18 mouse cellular contexts compared by ENCODE assay signal in the genomic region with DNA sequence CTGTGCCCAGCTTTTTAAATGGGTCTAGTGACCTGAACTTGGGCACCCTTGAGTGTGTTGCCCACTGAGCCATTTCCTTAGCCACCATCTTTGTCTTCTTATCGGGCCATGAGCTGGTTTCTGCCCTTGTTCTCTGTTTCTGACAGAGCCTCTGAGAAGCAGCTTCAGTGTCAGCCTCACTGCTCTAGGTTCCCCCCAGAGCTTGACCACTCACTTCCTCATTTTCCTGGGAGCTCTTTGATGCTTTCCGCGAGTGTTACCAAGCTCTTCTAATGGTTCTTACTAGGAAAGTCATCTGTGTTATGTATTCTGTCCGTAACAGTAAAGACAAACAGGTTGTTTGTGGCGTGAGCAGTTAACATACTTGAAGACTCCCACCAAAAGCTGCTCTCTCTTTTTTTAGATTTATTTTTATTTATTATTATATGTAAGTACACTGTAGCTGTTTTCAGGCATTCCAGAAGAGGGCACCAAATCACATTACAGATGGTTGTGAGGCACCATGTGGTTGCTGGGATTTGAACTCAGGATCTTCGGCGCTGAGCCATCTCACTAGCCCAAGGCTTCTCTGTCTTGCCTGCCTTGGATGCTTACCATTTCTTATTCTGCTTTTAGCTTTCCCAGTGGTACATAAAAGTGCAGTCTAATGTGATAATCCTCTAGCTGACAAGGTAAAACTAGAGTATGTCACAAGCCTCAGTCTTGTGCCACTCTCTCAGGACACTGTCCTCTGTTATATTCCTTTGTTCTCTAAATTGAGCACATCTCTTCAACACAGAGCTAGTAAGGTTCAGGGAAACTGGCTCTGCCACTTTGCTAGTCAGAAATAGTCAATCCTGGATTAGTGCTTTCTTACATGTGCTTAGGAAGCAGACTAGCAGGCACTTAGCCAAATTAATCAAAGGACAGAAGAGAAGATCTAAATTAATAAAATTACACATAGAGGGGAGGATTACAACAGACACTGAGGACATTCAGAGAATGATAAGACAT. TPM values are rescaled to one million over a fixed set of nuclear protein-coding genes. Genes with fewer than 3 reads are reported as not detected.
DNase-seq lines count a peak whose midpoint lies in the region; ATAC-seq and TF ChIP-seq lines count a peak whose summit lies in the region.
"Had no signal": no experiment of that assay in that cellular context is flagged by ENCODE, and none has a peak within 500 bp of the region (broad histone marks: within the 10 kb centered on the region; RNA-seq: fewer than 3 reads in every experiment).

No protein-coding gene starts in this region.

- H3K9me3 ChIP-seq in hindbrain, postnatal 0 days (ENCODE audit: low read length) = no peaks in the 10 kb centered on the region
- no peaks in the 10 kb centered on the region for H3K9me3 ChIP-seq in hindbrain, embryonic 12.5 days (replicated peaks)
- no peaks in the 10 kb centered on the region for H3K9me3 ChIP-seq in MEL (replicated peaks; ENCODE audit: insufficient read depth, low read length)
- H3K9me3 ChIP-seq: heart, embryonic 12.5 days; intestine, embryonic 15.5 days; liver, embryonic 12.5 days; midbrain, embryonic 13.5 days had no signal

- no peak for TF ChIP-seq EP300 in MEL (IDR thresholded peaks at IDR 0.05; ENCODE audit: low read depth in 1 of 2, low read length in 2 of 2)

- TF ChIP-seq CTCF in hindbrain, postnatal 0 days (IDR thresholded peaks at IDR 0.05; ENCODE audit: low read depth) = peak; percentile 22
- peak in 1 of 3 experiments; percentile 9; a peak in 1 of 6 replicates for TF ChIP-seq CTCF in MEL (IDR thresholded peaks at IDR 0.05 in 2 of 3, conservative IDR thresholded peaks at IDR 0.05 in 1 of 3; ENCODE audit: control insufficient read depth in 1 of 3, insufficient read depth in 1 of 3, low read depth in 2 of 3, low read length in 3 of 3, poor library complexity in 1 of 3, severe bottlenecking in 1 of 3)

- no peak overlapping the region for H3K9ac ChIP-seq in hindbrain, postnatal 0 days (replicated peaks; ENCODE audit: low read length)
- no peak overlapping the region for H3K9ac ChIP-seq in hindbrain, embryonic 12.5 days
- H3K9ac ChIP-seq in MEL (ENCODE audit: control insufficient read depth, low read depth, low read length, poor library complexity, severe bottlenecking) = no peak overlapping the region
- H3K9ac ChIP-seq: heart, embryonic 12.5 days; intestine, embryonic 15.5 days; liver, embryonic 12.5 days; midbrain, embryonic 13.5 days had no signal

- peaks cover 66% of the 10 kb centered on the region for H3K36me3 ChIP-seq in hindbrain, postnatal 0 days (ENCODE audit: insufficient read depth, low read length)
- peaks cover 68% of the 10 kb centered on the region for H3K36me3 ChIP-seq in hindbrain, embryonic 12.5 days
- peaks cover 0 to 8% of the 10 kb centered on the region in 2 experiments; a peak in 2 of 4 replicates for H3K36me3 ChIP-seq in MEL (ENCODE audit: control insufficient read depth in 1 of 2, insufficient read depth in 2 of 2, low read length in 2 of 2)

- no peak for DNase-seq in hindbrain, postnatal 0 days (ENCODE audit: low spot score)
- DNase-seq in 3T3-L1 (ENCODE audit: low read depth, low spot score) = peak; percentile 33
- DNase-seq in MEL (ENCODE audit: low read depth, low spot score) = peak; percentile 56
- no peak for DNase-seq in neural tube, embryonic 10.5 days (ENCODE audit: extremely low spot score, low spot score)
- DNase-seq in spleen, postnatal 36 days (ENCODE audit: low spot score in 2 of 2) = no peak
- no peak for DNase-seq in liver
- DNase-seq: cerebellum, adult 2 months; gastrocnemius, postnatal 25 days; heart, postnatal 4 days; kidney, postnatal 14 days; lung, postnatal 4 days; right cerebral cortex, postnatal 25 days had no signal

- ATAC-seq in hindbrain, postnatal 0 days = no peak
- ATAC-seq in hindbrain, embryonic 12.5 days (ENCODE audit: low FRiP score) = no peak
- ATAC-seq in hematopoietic stem cell, adult 5-6 weeks (replicated peaks in 1 of 2; ENCODE audit: insufficient read depth in 1 of 2, low FRiP score in 2 of 2, low TSS enrichment in 1 of 2, low read depth in 1 of 2, poor library complexity in 2 of 2, severe bottlenecking in 2 of 2) = peak; percentile 64 to 65; a peak in 3 of 4 replicates
- ATAC-seq: intestine, embryonic 15.5 days; liver, embryonic 12.5 days; midbrain, embryonic 13.5 days had no signal

- H3K4me2 ChIP-seq in hindbrain, postnatal 0 days (ENCODE audit: low read depth, low read length) = no peak overlapping the region
- H3K4me2 ChIP-seq in hindbrain, embryonic 12.5 days (replicated peaks) = no peak overlapping the region
- H3K4me2 ChIP-seq: heart, embryonic 12.5 days; intestine, embryonic 15.5 days; liver, embryonic 12.5 days; midbrain, embryonic 13.5 days had no signal

- no peak for TF ChIP-seq RAD21 in MEL (IDR thresholded peaks at IDR 0.05; ENCODE audit: low read depth, low read length)

- no peaks in the 10 kb centered on the region for H3K4me1 ChIP-seq in hindbrain, postnatal 0 days (ENCODE audit: insufficient read depth, low read length)
- no peaks in the 10 kb centered on the region for H3K4me1 ChIP-seq in hindbrain, embryonic 12.5 days
- H3K4me1 ChIP-seq in MEL (ENCODE audit: control insufficient read depth in 1 of 2, insufficient read depth in 2 of 2, low read length in 2 of 2) = no peaks in the 10 kb centered on the region
- H3K4me1 ChIP-seq: intestine, embryonic 15.5 days; liver, embryonic 12.5 days; midbrain, embryonic 13.5 days had no signal

- WGBS in hindbrain, postnatal 0 days = 97% methylated on average over 7 of the region's 7 CpGs
- 91% methylated on average over 7 of the region's 7 CpGs for WGBS in hindbrain, embryonic 12.5 days

- H3K4me3 ChIP-seq in hindbrain, postnatal 0 days (ENCODE audit: low read length) = no peak overlapping the region
- H3K4me3 ChIP-seq in hindbrain, embryonic 12.5 days = no peak overlapping the region
- H3K4me3 ChIP-seq in MEL (ENCODE audit: control insufficient read depth in 1 of 2, insufficient read depth in 1 of 2, low read depth in 2 of 2, low read length in 2 of 2) = no peak overlapping the region
- H3K4me3 ChIP-seq: heart, embryonic 12.5 days; intestine, embryonic 15.5 days; liver, embryonic 12.5 days; midbrain, embryonic 13.5 days had no signal

- no peak overlapping the region for H3K27ac ChIP-seq in hindbrain, postnatal 0 days
- H3K27ac ChIP-seq in hindbrain, embryonic 12.5 days = no peak overlapping the region
- H3K27ac ChIP-seq in MEL (ENCODE audit: control insufficient read depth, low read depth, low read length) = no peak overlapping the region
- H3K27ac ChIP-seq: intestine, embryonic 15.5 days; liver, embryonic 12.5 days; midbrain, embryonic 13.5 days had no signal

- H3K79me2 ChIP-seq in MEL (ENCODE audit: control insufficient read depth, insufficient read depth, low read length, poor library complexity) = no peaks in the 10 kb centered on the region

- no peaks in the 10 kb centered on the region for H3K27me3 ChIP-seq in hindbrain, postnatal 0 days (ENCODE audit: insufficient read depth, low read length)
- H3K27me3 ChIP-seq in hindbrain, embryonic 12.5 days = no peaks in the 10 kb centered on the region
- no peaks in the 10 kb centered on the region for H3K27me3 ChIP-seq in MEL (ENCODE audit: control insufficient read depth in 1 of 2, insufficient read depth in 2 of 2, low read length in 2 of 2)
- H3K27me3 ChIP-seq: heart, embryonic 12.5 days; intestine, embryonic 15.5 days; liver, embryonic 12.5 days; midbrain, embryonic 13.5 days had no signal

- TF ChIP-seq POLR2A in MEL (IDR thresholded peaks at IDR 0.05; ENCODE audit: control insufficient read depth in 1 of 2, insufficient read depth in 1 of 2, low read depth in 1 of 2, low read length in 2 of 2, poor library complexity in 1 of 2) = no peak

TF ChIP-seq in MEL, 35 proteins besides CTCF, POLR2A, EP300 and RAD21:
- 0 out of 2 replicates have a peak, but pooled peaks have one; percentile 47 for TF ChIP-seq MYC (IDR thresholded peaks at IDR 0.05; ENCODE audit: low read depth, low read length)
- TF ChIP-seq MYB (IDR thresholded peaks at IDR 0.05; ENCODE audit: low read depth, low read length) = no peak

RNA-seq across cellular contexts. Expression of a gene that starts 22.2 kb away (rescaled TPM):
- total RNA-seq in hindbrain, postnatal 0 days (2014; rRNA removed) = 13.8 and 18.5 TPM in 2 replicates
- 17.6 and 22.0 TPM in 2 replicates for polyA plus RNA-seq in hindbrain, postnatal 0 days (2015; fragmentation: Nextera tagmentation; extraction: Ambion mirVana)
- polyA plus RNA-seq in hindbrain, embryonic 12.5 days (2016; fragmentation: Nextera tagmentation; extraction: Ambion mirVana) = 38.5 and 42.7 TPM in 2 replicates
- total RNA-seq in MEL (2012; rRNA removed) = 16.2 and 18.5 TPM in 2 replicates
- 10 to 100 TPM in 1 of 2 experiments, not detected in 1; 13.6 TPM for polyA plus RNA-seq in MEL (2012; ENCODE audit: insufficient read depth in 1 of 2, insufficient read length in 2 of 2, low read depth in 1 of 2, low replicate concordance in 2 of 2, missing spikeins in 1 of 2)
- 41.1 and 63.2 TPM in 2 replicates for total RNA-seq in hematopoietic stem cell, adult 5-6 weeks (2017)

RNA-seq across cellular contexts. Expression of a gene that starts 31.8 kb away (rescaled TPM):
- total RNA-seq in hindbrain, postnatal 0 days (2014; rRNA removed) = 14.4 and 18.7 TPM in 2 replicates
- polyA plus RNA-seq in hindbrain, postnatal 0 days (2015; fragmentation: Nextera tagmentation; extraction: Ambion mirVana) = 7.4 and 9.0 TPM in 2 replicates
- 11.7 and 13.3 TPM in 2 replicates for polyA plus RNA-seq in hindbrain, embryonic 12.5 days (2016; fragmentation: Nextera tagmentation; extraction: Ambion mirVana)
- 1.0 and 4.8 TPM in 2 replicates for total RNA-seq in MEL (2012; rRNA removed)
- 10 to 100 TPM in 1 of 2 experiments, 1 to 10 TPM in 1; 6.7 to 24.0 TPM for polyA plus RNA-seq in MEL (2012; ENCODE audit: insufficient read depth in 1 of 2, insufficient read length in 2 of 2, low read depth in 1 of 2, low replicate concordance in 2 of 2, missing spikeins in 1 of 2)
- not detected in 2 replicates for total RNA-seq in hematopoietic stem cell, adult 5-6 weeks (2017)

Comparison
In these comparisons a context has a peak if more than half of its experiments do, and no peak if none do; other contexts are left out.
1. ATAC-seq: peak in hematopoietic stem cell, adult 5-6 weeks (2 of 2); none in hindbrain, postnatal 0 days (single experiment) and hindbrain, embryonic 12.5 days (single experiment).
2. DNase-seq: peak in 3T3-L1 (single experiment) and MEL (single experiment); none in hindbrain, postnatal 0 days (single experiment), neural tube, embryonic 10.5 days (single experiment), spleen, postnatal 36 days (0 of 2) and liver (single experiment).